Mouse (Mus musculus) layer of hippocampus, adult 11-12 months (tissue): ENCODE results near the gene Plvap.

Source experiments
- DNase-seq: peaks from one replicate; pipeline ENCODE4 v3.0.0; 2022; ENCODE audit warnings: low spot score

Gene Plvap

DNA sequence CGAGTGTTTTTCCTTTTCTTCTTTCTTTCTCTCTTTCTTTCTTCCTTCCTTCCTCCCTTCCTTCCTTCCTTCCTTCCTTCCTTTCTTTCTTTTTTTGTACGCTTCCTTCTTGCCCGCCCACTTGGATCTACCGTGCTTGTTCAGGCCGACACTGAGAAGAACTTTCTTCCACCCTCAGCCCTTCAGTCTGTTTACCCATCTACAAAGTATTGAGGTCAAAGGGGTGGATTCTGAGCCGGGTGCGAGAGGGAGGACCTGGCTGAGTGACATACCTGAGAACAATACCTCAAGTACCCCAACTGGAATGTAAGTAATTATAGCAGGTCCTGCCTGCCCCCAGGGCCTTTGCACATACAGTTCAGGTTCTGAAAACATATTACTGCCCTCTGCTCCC lies 25.4 kb downstream of the Plvap start:
- DNase-seq: no peak

DNA sequence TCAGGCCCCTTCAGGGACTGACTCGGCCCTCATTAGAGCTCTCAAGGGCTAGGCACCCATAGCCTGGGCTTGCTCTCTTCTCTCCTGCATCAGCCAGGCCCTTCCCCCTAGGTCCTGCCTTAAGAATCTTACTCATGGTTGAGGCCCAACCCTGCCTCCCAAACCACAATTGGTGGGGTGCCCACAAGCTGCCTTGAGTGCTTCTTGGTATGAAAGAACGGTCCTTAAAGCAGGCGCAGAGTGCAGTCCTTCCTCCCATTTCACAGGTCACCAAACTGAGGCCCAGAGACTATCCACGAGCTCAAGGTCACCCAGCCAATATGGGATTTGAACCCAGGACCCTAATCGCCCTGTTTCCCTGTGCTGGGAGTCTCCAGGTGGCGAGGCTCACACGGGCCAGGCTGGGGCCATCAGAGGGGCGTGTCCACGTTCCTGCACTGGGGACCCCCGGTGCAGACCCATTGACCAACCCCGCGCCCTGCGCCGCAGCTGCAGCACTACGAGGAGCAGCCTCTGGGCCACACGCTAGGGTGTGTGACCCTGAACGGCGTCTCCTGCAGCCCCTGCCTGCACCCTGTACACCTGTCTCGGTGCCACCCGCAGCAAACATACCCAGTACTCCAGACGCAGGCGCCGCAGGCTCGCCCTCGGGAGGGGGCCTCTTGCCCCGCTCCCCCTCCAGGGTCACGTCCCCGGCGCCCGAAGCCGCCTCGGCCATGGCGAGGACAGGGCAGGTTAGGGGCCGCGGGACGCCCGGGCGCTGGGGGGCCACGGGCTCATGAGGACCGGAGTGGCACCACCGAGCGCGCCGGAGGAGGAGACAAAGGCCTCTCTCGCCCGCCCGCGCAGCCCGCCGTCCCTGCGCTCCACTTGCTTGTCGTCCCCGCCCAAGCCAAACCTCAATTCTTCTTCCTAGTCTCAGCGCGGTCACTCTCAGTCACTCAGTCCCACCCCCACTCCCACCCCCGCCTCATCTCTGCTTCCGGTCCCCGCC lies 26.1 kb downstream of the Plvap start, which contains the start of gene Ano8:
Gene Ano8, minus strand, starts transcription at position 822 of the 994 bp plus-strand sequence.
- DNase-seq: peak; percentile 86

DNA sequence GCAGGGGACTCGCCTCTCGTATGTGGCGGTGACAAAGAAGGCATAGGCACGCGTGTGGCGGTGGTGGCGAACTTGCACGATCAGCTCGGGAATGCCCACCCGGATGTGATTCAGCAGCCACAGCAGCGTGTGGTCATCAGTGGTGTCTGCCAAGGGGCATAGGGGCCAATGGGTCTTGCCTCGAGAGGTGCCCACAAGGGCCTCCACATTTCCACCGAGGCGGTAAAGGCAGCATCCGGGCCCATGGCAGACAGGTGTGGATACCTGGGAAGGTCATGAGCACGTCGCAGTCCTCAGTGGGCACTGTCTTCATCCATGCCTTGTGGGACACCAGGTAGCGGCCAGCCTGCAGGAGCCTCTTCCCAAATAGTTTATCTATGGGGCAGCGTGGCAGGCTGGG lies 26.8 kb downstream of the Plvap start:
- DNase-seq: no peak

DNA sequence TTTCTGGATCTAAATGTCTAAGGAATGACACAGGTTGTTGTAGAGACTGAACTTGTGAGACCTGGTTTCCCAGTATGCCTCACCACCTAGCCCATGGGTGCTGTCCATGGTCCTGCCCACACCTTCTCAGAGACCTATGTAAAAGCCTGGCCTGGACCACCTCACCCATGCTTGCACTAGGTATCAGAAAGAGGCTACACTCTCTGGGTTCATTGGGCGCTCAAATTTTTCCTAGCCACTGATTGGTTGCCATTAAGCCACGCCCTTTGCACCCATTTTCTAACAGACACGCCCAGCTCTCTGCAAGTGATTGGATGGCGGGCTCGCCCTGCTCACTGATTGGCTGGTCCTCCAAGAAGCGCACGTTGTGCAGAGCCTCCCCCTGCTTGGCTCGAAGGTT lies 27.6 kb downstream of the Plvap start:
- no peak for DNase-seq

- DNase-seq: no peak
These were observed 32.6 kb downstream of the Plvap start for GRCm38 (mm10) chr8:71478943-71479342.

- DNase-seq: no peak
These were observed 34.2 kb downstream of the Plvap start for GRCm38 (mm10) chr8:71477196-71477845.

- peak; percentile 82 for DNase-seq
These were observed 35.2 kb downstream of the Plvap start for GRCm38 (mm10) chr8:71476099-71476940.

GRCm38 (mm10) chr8:71475702-71476075 lies 35.9 kb downstream of the Plvap start:
- DNase-seq: no peak

DNA sequence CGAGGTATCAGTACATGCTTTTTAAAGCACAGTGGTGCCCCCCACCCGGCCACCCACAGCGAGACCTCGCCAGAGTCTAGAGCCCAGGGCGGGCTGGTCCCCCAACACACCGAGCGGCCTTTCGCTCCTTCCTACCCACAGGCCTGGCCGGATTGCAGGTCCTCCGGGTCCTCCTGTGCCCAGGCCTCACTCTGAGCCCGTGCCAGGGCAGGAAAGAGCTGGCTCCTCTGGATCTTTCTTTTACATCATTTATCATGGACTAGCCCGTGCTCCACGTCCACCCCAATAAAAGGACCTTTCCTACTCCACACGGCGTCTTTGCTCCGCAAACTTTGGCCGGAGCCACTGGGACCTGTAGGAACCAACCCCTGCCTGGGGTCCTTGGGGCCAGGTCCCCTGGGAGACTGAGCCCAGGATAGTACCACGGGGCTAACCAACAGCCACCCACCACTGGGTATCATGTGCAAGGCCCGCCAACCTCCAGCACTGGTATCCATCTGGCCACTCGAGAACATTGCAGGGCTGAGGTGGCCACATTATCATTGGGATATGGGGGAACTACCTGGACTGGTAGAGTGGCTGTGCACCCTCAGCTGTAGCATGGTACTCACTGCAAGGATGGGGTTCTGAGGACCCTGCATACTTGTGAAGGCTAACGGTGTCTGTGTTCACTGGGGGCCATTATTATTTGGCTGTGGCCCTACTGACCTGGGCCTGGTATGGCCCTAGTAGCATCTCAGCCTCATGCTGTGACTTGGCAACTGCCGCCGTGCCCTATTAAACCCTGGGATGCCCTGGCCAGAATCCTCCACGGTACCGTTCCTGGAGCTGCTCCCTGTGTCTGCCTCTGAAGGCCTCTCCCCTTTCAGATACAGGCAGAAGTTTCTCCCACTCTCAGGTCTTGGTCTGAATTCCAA lies 36.5 kb downstream of the Plvap start:
- no peak for DNase-seq

DNA sequence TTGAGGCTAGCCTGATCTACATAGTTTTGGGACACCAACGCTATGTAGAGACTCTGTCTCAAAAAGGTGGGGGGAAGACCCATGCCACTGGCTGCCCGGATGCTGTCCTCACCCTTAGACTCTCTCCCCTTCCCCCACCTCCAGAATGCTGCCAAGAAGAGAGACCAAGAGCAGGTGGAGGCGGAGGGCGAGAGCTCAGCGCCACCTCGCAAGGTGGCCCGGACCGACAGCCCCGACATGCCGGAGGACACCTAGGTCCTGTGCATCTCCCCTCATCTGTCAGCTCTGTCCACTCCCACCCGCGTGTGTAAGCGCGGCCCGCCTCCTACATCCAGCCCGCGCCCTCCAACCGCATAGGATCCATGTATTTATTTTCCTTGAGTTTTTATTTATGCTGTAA lies 37.2 kb downstream of the Plvap start:
- DNase-seq: no peak

- no peak for DNase-seq
These were observed 38.8 kb downstream of the Plvap start for GRCm38 (mm10) chr8:71472601-71473386.

DNA sequence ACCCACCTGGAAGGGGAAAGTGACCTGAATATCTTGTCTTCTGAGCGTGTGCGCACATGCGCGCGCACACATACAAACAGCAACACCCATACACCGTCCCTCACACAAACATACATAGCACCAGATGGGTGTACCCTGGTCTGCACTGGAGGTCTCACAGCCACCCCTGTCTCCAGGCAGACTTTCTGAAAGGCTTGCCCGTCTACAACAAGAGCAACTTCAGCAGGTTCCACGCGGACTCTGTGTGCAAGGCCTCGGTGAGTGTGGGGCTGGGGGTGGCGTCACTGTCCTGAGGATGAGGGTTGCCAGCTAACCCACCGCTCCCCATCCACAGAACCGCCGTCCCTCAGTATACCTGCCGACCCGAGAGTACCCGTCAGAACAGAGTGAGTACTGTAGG lies 39.7 kb downstream of the Plvap start:
- DNase-seq: no peak

GRCm38 (mm10) chr8:71470913-71471255 lies 40.7 kb downstream of the Plvap start:
- DNase-seq: no peak

- no peak for DNase-seq
These were observed 41.2 kb downstream of the Plvap start for GRCm38 (mm10) chr8:71470146-71470912.

DNA sequence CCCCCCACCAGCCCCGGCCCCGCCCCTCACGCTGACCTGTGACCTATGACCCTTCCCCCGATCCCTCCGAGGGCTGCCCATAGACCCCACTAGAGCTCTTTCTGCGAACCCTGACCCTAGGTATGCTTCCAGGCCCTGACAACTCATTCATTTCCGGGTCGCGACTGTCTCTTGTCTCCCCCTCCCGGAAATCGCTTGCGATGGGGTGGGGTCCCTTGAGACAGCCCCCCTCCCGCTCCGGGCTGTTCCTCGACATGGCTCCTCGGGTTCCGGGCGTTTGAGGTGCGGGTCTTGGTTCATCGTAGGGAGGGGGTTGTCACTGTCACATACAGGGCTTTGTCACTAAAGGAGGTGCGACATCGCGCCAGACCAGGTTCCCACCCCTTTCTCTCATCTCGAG lies 42.1 kb downstream of the Plvap start:
- DNase-seq: peak; percentile 69

DNA sequence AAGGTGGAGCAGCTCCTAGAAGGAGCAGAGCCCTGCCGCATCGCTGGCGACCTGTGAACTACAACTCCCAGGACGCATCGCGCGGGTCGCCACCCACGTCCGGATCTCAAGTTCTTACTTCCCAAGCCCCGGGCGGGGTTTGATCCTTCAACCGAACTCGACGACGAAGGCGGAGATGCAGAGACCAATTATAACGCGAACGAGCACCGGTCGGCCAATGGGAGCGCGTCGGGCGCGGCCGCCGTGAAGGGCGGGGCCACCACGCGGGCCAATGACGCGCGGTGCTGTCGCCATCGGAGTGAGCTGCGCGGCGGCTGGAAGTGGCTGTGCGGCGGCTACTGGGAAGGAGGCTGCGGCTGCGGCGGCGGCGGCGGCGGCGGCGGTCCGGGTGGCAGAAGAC lies 42.6 kb downstream of the Plvap start, which contains the start of gene Dda1:
Gene Dda1, plus strand, starts transcription at position 284 of the 400 bp plus-strand sequence.
- peak; percentile 99 for DNase-seq

DNA sequence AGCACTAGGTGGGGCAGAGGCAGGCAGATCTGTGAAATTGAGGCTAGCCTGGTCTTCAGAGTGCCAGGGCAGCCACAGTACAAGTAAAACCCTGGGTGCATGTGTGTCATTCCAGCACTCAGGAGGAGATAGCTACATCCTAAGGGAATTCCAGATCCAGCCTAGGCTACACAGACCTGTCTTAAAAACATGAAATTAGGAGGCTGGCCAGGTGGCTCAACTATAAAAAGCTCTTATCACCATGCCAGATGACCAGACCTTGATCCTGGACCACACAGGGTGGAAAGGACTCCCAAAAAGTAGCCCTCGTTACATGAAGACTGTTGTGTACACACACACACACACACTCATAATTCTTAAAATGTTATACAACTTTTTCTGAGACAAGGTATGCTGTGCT lies 43.6 kb downstream of the Plvap start:
- DNase-seq: no peak

DNA sequence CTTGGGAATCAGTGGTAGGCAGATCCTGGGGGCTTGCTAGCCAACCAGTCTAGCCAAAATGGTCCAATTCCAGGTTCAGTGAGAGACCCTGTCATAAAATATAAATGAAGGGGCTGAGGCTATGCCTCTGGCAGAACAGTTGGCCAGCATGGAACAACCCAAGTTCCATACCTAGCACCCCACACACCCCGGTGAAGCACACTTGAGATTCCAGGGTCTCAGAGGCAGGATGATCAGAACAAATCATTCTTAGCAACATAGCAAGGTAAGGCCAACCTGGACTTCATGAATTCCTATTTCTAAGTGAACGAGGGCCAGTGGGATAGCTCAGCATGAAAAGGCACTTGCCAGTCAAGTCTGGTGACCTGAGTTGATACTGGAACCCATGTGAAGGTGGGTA lies 44.4 kb downstream of the Plvap start:
- no peak for DNase-seq

- no peak for DNase-seq
These were observed 45.4 kb downstream of the Plvap start for GRCm38 (mm10) chr8:71466198-71466597.

GRCm38 (mm10) chr8:71465733-71466132 lies 45.8 kb downstream of the Plvap start:
- DNase-seq: no peak
